Mouse (Mus musculus) gastrocnemius, adult 2 months (tissue): ENCODE data around the gene Il1rapl1. TPM values are rescaled to one million over a fixed set of nuclear protein-coding genes. Genes with fewer than 3 reads are reported as not detected.

Experiments used
- DNase-seq: peaks from one replicate; pipeline ENCODE4 v3.0.0; 2022
- H3K27ac ChIP-seq: fragments of 200-600 bp; 2 replicates; pipeline ENCODE4 v1.8.1; 2022; ENCODE audit warnings: mild to moderate bottlenecking
- H3K4me3 ChIP-seq: fragments of 200-600 bp; 2 replicates; pipeline ENCODE4 v1.8.1; 2022; ENCODE audit warnings: mild to moderate bottlenecking, moderate library complexity
- CTCF ChIP-seq: fragments of 200-600 bp; IDR thresholded peaks from 2 replicates; pipeline ENCODE4 v1.8.1; 2022; ENCODE audit warnings: antibody characterized with exemption, mild to moderate bottlenecking, moderate library complexity
- intact Hi-C: fragments of 180-260 bp; cut with DNase I; formaldehyde crosslinking; loops from one replicate; pipeline ENCODE4 v1.15.1; 2025
- long read RNA-seq, 2 experiments: library from polyadenylated mRNA; stranded (forward); transcript quantifications; one replicate each; pipeline ENCODE4 v2.0.0; 2021
- total RNA-seq, 2 experiments: library from RNA; stranded (reverse); gene quantifications; 2 replicates each; pipeline ENCODE4 v1.2.3; 2021

Il1rapl1 gene
- total RNA-seq: not detected
- long read RNA-seq, experiment 1, partial matches to known transcripts: 0 of 3 reads
- long read RNA-seq, experiment 1, other reads (novel, unspliced or antisense): 3 of 3 reads
- long read RNA-seq, experiment 2: 0 reads

DNA sequence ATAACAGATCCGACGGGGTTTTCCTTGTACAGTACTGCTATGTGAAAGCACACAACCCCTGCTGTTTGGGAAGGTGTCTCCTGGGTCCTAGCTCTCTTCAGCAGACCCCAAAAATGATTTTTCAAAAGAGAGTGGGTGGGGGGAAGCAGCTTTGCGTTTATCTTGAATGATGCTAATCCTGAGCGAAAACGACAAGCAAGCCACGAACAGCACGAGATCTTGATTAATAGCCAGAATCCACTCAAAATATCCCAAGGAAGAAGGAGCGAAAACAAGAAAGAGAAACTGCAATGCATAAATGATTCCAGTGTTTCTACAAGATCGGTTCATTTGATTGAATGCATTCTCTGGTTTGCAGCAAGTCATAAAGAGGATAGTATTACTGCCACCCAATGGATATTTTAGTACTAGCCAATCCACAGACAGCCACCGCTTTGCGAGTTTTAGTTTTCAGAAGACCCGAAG is at the start of gene Il1rapl1:
Gene Il1rapl1 (minus strand): TSS at position 37 of the 465 bp plus-strand sequence.
- peak within 1 kb of the TSS; percentile 48 for H3K4me3 ChIP-seq
- TF ChIP-seq CTCF: no peak
- H3K27ac ChIP-seq: no peak within 1 kb of the TSS
- intact Hi-C loops: no loop called here
- DNase-seq: no peak

DNA sequence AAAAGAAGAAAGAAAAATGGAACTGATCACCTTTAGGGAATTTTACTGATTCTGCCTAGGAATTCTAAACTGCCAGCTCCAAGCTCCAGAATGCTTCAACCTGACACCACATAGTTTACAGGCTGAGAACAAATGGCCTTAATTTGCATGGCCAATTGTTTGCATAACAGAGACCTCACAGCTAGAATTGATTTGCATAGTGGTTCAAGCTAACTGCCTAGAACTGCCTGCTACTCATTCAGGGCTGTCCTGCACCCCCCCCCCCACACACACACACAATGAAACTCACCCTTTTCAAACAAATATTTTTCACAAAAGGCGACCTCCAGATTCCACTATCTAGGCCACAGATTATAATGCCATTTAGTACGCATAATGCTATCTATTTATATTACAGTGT is 42.6 kb upstream of the Il1rapl1 start:
- DNase-seq: no peak
- intact Hi-C loops: no loop called here
- no peak for TF ChIP-seq CTCF
- Histone ChIP-seq H3K4me3 (no peak overlapping the region), H3K27ac (no peak overlapping the region)

- no peak for DNase-seq
- intact Hi-C loops: no loop called here
- no peak for TF ChIP-seq CTCF
- Histone ChIP-seq H3K4me3 (no peak overlapping the region), H3K27ac (no peak overlapping the region)
These were observed 10.2 kb upstream of the Il1rapl1 start for GRCm38 (mm10) chrX:88125612-88126011.

GRCm38 (mm10) chrX:88120070-88120469 is 4.6 kb upstream of the Il1rapl1 start:
- intact Hi-C loops: no loop called here
- no peak for TF ChIP-seq CTCF
- H3K4me3 ChIP-seq: no peak overlapping the region
- DNase-seq: no peak
- no peak overlapping the region for H3K27ac ChIP-seq

- no peak overlapping the region for H3K27ac ChIP-seq
- TF ChIP-seq CTCF: no peak
- H3K4me3 ChIP-seq: no peak overlapping the region
- DNase-seq: no peak
- intact Hi-C loops: no loop called here
These were observed 2.4 kb upstream of the Il1rapl1 start for GRCm38 (mm10) chrX:88117858-88118257.

DNA sequence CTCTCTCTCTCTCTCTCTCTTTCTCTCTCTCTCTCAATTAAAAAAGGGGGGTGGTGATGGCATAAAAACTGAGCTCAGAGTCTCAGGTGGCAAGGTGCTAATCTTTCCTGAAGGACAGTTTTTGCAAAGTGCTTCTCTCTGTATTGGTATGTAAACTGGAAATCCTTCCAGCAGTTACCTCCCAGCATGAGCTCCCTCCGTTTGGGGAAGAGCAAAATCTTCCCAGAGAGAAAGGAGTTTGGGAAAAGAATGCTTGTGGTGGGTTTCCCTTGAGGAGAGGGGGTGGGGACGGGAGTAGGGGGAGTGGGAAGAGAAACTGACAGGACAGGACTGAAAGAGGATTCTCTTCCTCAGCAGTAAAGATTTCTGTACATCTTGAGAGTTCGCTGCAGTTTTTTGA is 881 bp upstream of the Il1rapl1 start:
- H3K4me3 ChIP-seq: no peak overlapping the region
- no peak for TF ChIP-seq CTCF
- H3K27ac ChIP-seq: no peak overlapping the region
- DNase-seq: no peak
- intact Hi-C loops: no loop called here

DNA sequence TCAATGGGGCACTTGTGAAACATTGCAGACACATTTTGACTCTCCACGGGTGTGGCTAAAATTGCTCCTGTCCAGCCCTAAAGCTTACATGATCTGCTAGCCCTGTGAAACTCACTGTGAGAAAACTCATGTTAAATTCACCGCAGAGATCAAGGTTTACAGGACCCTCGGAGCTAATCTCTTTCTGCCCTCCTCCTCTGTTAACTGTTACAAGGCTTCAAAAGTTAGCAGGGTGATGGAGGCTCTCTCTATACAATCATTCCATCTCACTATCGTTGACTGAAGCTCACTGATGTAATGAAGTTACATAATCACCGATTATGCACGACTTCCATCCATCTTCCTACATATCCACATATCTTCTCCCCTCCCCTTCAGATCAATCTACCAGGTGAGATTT is 1.9 kb downstream of the Il1rapl1 start:
- DNase-seq: no peak
- Histone ChIP-seq H3K27ac (no peak overlapping the region), H3K4me3 (no peak overlapping the region)
- intact Hi-C loops: no loop called here
- no peak for TF ChIP-seq CTCF

- intact Hi-C loops: no loop called here
- no peak for DNase-seq
- TF ChIP-seq CTCF: no peak
- no peak overlapping the region for H3K27ac ChIP-seq
- no peak overlapping the region for H3K4me3 ChIP-seq
These were observed 3.2 kb downstream of the Il1rapl1 start for GRCm38 (mm10) chrX:88112254-88112653.

DNA sequence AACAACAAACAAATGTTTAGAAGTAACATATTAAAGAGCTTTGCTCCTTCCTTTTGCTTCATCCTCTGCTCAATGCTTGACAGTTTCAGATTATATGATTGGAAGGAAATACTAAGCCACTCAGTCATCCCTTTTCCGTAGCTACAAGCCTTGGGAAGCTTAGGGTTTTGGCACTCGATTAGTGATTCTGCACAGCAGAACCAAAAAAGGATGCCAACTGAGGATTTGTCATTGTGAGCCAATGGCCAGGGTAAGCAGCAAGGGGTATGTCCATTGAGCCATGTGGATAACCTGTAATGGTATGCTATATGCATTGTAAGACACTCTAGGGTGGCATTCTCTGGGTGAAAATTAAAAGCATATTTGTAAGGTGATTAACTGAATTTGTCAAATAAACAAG is 5.7 kb downstream of the Il1rapl1 start:
- H3K4me3 ChIP-seq: no peak overlapping the region
- intact Hi-C loops: no loop called here
- no peak for DNase-seq
- no peak overlapping the region for H3K27ac ChIP-seq
- no peak for TF ChIP-seq CTCF

DNA sequence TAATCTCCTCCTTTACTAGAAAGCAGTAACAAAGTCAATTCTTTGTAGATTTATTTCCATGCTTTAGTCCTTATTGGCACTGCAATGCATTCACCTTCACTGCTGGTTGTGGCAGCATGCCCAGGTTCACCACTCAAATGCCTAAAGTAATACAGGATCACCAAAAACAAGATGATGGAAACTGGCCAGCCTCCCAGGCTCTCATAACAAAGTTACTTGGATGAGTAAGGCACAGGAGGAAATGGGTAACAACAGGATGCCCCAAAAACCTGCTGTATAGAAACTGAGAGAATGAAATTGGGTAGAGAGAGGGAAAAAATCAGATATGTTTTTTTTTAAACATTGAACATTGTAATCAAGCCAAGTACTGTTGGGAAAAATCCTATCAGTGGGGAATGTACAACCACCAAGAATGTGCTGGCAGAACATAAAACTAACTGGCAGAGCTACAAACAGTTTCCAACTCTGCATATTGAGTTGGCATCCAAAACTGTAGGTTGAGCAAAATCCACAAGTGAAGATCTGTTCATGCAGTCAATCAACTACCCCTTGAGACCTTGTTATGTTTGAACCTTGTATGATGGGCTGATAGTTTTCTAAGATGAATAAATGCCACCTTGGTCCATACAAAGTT is 21.4 kb downstream of the Il1rapl1 start:
- TF ChIP-seq CTCF: no peak
- Histone ChIP-seq H3K27ac (no peak overlapping the region), H3K4me3 (no peak overlapping the region)
- DNase-seq: no peak
- intact Hi-C loops: no loop called here

GRCm38 (mm10) chrX:88089873-88090272 is 25.6 kb downstream of the Il1rapl1 start:
- no peak overlapping the region for H3K27ac ChIP-seq
- H3K4me3 ChIP-seq: no peak overlapping the region
- DNase-seq: no peak
- no peak for TF ChIP-seq CTCF
- intact Hi-C loops: no loop called here

GRCm38 (mm10) chrX:88072741-88073419 is 42.6 kb downstream of the Il1rapl1 start:
- no peak for DNase-seq
- intact Hi-C loops: no loop called here

DNA sequence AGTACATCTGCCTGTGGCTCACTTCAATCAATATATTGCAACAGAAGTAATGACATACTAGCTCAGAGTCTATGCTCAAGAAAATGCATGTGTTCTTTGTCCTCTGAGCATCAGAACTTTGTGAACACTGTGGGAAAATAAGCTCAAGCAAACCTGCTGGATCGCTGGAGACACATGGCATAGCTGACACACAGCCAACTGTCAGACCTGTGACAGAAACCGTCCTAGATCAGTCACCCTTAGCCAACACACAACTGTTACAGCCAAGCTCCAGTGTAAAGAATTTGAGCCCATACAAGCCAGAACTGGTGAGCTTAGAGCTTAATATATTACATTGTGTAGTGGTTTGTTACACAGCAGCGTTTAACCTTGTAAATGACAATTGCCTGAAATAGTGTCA is 45.1 kb downstream of the Il1rapl1 start:
- no peak for TF ChIP-seq CTCF
- intact Hi-C loops: no loop called here
- DNase-seq: no peak
- Histone ChIP-seq H3K4me3 (no peak overlapping the region), H3K27ac (no peak overlapping the region)

More at GRCm38 (mm10) chrX:88072741-88073419, 42.6 kb downstream of the Il1rapl1 start:
- Histone ChIP-seq H3K27ac (no peak overlapping the region), H3K4me3 (no peak overlapping the region)
- no peak for TF ChIP-seq CTCF
